Mouse (Mus musculus): ENCODE results near the gene Srsf9.
"Not testable (repeated sequence)": the region's sequence is repeated elsewhere in the genome, so short reads cannot be mapped to it uniquely, and the experiment has no call there.

The Srsf9 gene

DNA sequence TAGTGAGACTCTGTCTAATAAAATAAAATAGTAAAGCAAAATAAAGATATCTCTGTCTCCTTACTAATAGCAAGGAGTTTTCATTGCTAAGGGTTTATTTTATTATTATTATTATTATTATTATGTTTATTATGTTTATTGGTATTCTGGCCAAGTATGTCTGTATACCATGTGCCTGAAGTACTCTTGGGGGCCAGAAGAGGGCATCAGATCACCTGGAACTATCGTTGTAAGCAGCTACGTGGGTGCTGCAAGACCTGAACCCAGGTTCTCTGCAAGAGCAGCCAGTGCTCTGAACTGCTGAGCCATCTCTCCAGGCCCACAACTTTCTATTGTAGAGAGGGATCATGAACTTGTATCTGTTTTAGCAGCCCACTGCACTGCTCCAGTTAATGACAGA is 48.5 kb downstream of the Srsf9 start:
- no peak for DNase-seq

GRCm38 (mm10) chr5:115378882-115379281 is 51.9 kb downstream of the Srsf9 start:
- DNase-seq = not testable (repeated sequence)
